Mouse (Mus musculus): Measurements from ENCODE around the gene Clec4d. TPM values are rescaled to one million over a fixed set of nuclear protein-coding genes. Genes with fewer than 3 reads are reported as not detected.
"Not testable (repeated sequence)": the region's sequence is repeated elsewhere in the genome, so short reads cannot be mapped to it uniquely, and the experiment has no call there.

Clec4d gene
- polyA plus RNA-seq, 1 experiment = not detected

DNA sequence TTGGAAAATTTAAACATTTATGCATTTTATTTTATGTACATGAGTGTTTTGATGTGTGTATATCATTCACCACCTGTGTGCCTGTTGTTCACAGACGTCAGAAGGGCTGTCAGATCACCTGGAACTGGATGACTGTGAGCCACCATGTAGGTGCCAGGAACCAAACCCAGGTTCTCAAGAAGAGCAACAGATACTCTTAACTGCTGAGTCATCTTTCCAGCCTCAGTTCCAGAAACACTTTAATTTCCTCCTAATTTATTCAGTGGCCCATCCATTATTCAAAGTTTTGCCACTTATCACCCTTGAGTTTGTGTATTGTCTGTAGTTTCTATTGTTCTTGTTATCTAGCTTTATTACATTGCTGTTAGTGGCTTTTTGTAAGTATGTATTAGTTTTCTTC, 34.8 kb downstream of the Clec4d start:
- TF ChIP-seq POLR2A (IDR thresholded peaks at IDR 0.05; ENCODE audit: extremely low read depth, insufficient read depth, low read length) = no peak
- no peak for TF ChIP-seq CTCF (IDR thresholded peaks at IDR 0.05; ENCODE audit: extremely low read depth, insufficient read depth, low read length)
- no peaks in the 10 kb centered on the region for H3K4me1 ChIP-seq (ENCODE audit: control insufficient read depth, insufficient read depth, low read length)
- H3K27ac ChIP-seq (ENCODE audit: insufficient read depth, low read length) = no peak overlapping the region
- no peak overlapping the region for H3K4me3 ChIP-seq (ENCODE audit: insufficient read depth, low read length)

DNA sequence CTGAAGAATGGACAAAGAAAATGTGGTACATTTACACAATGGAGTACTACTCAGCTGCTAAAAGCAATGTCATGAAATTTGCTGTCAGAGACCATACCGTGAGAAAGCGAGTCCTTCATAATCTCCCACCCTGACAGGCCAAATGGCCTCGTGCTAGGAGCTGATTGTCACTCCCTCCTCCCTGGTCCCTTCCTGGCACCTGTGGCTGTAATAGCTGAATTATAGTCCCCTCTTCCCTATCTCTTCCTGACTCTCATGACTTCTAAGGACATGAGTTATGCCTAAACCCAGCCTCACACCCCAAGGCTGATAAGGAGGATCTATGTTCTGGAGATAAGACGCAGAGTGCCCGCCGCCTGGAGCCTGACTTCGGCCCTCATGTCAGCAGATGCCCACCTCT, 44.4 kb downstream of the Clec4d start:
- not testable (repeated sequence) for H3K27ac ChIP-seq (ENCODE audit: insufficient read depth, low read length); H3K4me1 ChIP-seq (ENCODE audit: control insufficient read depth, insufficient read depth, low read length); H3K4me3 ChIP-seq (ENCODE audit: insufficient read depth, low read length)

DNA sequence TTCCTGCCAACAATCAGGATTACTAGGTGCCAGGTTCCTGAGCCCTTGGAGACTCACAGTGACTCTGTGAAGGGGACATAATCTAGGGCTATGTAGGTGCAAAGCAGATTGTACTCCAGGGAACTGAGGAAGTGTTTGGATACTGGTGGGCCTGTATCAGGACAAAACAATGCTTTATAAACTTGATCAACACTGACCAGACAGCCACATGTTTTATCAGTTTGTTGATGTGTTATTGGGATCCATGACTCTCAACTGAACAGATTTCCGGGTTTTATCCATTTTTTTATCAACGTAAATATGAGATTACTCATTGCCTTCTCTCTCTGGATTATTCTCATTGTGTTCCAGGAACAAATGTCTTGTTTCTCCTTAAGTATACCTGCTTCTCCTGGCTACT, 46.1 kb downstream of the Clec4d start, which contains the start of gene Vmn2r19:
Vmn2r19 (plus strand) TSS at position 301 of the 400 bp plus-strand sequence.
- no peaks in the 10 kb centered on the region for H3K4me1 ChIP-seq (ENCODE audit: control insufficient read depth, insufficient read depth, low read length)
- no peak within 1 kb of the TSS for H3K27ac ChIP-seq (ENCODE audit: insufficient read depth, low read length)
- TF ChIP-seq CTCF (IDR thresholded peaks at IDR 0.05; ENCODE audit: extremely low read depth, insufficient read depth, low read length) (no peak), POLR2A (IDR thresholded peaks at IDR 0.05; ENCODE audit: extremely low read depth, insufficient read depth, low read length) (no peak)
- no peak within 1 kb of the TSS for H3K4me3 ChIP-seq (ENCODE audit: insufficient read depth, low read length)

Other genes starting within 250 kb of the Clec4d start
- gene Clec4b1, start 212.1 kb upstream of the Clec4d start, polyA plus RNA-seq (2012; rRNA removed) = not detected in 2 replicates
- gene Clec4a2, start 155.7 kb upstream of the Clec4d start, polyA plus RNA-seq (2012; rRNA removed) = 1.4 and 1.9 TPM in 2 replicates
- gene Clec4b2, start 89.2 kb upstream of the Clec4d start, polyA plus RNA-seq (2012; rRNA removed) = not detected in 2 replicates
- 0.25 and 0.51 TPM in 2 replicates for gene Clec4n, start 32.3 kb upstream of the Clec4d start, polyA plus RNA-seq (2012; rRNA removed)
- gene Clec4e, start 27.8 kb downstream of the Clec4d start, polyA plus RNA-seq (2012; rRNA removed) = not detected in 2 replicates
- not detected in 2 replicates for gene Vmn2r19, start 46.2 kb downstream of the Clec4d start, polyA plus RNA-seq (2012; rRNA removed)
- gene Vmn2r20, start 156.0 kb downstream of the Clec4d start, polyA plus RNA-seq (2012; rRNA removed) = not detected in 2 replicates

Measured in cortical plate, adult 2 months (tissue).